In the genomic region with DNA sequence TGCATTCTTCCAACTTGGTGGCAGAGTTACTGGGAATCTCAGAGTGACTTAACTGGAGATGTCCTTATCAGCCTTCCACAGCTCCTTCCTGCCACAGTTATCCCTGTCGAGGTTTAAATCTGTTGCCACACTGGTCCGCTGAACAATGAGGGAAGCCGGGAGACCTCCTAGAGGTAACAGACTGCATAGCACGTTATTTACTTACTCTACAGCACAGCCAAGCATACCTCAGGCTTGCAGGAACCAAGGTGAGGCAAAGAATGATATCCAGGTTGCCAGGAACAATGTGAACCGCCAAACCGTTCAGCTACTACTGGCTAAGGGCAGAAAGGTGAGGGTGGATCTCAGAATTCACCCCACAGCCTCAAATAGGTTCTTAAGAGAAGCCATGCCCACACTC, we compare ENCODE assay signal across 20 mouse cellular contexts.
DNase-seq lines count a peak whose midpoint lies in the region; ATAC-seq and TF ChIP-seq lines count a peak whose summit lies in the region.
"Had no signal": no experiment of that assay in that cellular context is flagged by ENCODE, and none has a peak within 500 bp of the region (broad histone marks: within the 10 kb centered on the region; RNA-seq: fewer than 3 reads in every experiment).

No protein-coding gene starts in this region.

- no peaks in the 10 kb centered on the region for H3K27me3 ChIP-seq in kidney, postnatal 0 days (ENCODE audit: insufficient read depth, low read length)
- no peaks in the 10 kb centered on the region for H3K27me3 ChIP-seq in kidney, embryonic 15.5 days
- no peaks in the 10 kb centered on the region for H3K27me3 ChIP-seq in E14TG2a.4 (ENCODE audit: insufficient read depth, low read length)
- no peaks in the 10 kb centered on the region for H3K27me3 ChIP-seq in embryonic facial prominence, embryonic 10.5 days (replicated peaks; ENCODE audit: low read depth, poor library complexity, severe bottlenecking)
- H3K27me3 ChIP-seq in forebrain, embryonic 13.5 days = no peaks in the 10 kb centered on the region
- H3K27me3 ChIP-seq: neural tube, embryonic 13.5 days had no signal

- no peak overlapping the region for H3K27ac ChIP-seq in kidney, postnatal 0 days
- no peak overlapping the region for H3K27ac ChIP-seq in kidney, embryonic 15.5 days
- peak overlapping the region; percentile 7; the same call in 1 of the 2 replicates for H3K27ac ChIP-seq in embryonic facial prominence, embryonic 10.5 days (replicated peaks)
- no peak overlapping the region for H3K27ac ChIP-seq in forebrain, embryonic 13.5 days
- H3K27ac ChIP-seq: forebrain, embryonic 10.5 days; neural tube, embryonic 13.5 days had no signal

- H3K4me3 ChIP-seq in kidney, postnatal 0 days (replicated peaks; ENCODE audit: low read depth, low read length) = no peak overlapping the region
- no peak overlapping the region for H3K4me3 ChIP-seq in kidney, embryonic 15.5 days (replicated peaks)
- no peak overlapping the region for H3K4me3 ChIP-seq in E14TG2a.4 (replicated peaks; ENCODE audit: low read length)
- no peak overlapping the region for H3K4me3 ChIP-seq in embryonic facial prominence, embryonic 10.5 days
- H3K4me3 ChIP-seq in forebrain, embryonic 13.5 days = no peak overlapping the region
- H3K4me3 ChIP-seq: forebrain, embryonic 10.5 days; neural tube, embryonic 13.5 days had no signal

- no peaks in the 10 kb centered on the region for H3K36me3 ChIP-seq in kidney, postnatal 0 days (ENCODE audit: insufficient read depth, low read length)
- H3K36me3 ChIP-seq in kidney, embryonic 15.5 days = no peaks in the 10 kb centered on the region
- no peaks in the 10 kb centered on the region for H3K36me3 ChIP-seq in E14TG2a.4 (ENCODE audit: insufficient read depth, low read length)
- H3K36me3 ChIP-seq in embryonic facial prominence, embryonic 10.5 days (replicated peaks) = no peaks in the 10 kb centered on the region
- no peaks in the 10 kb centered on the region for H3K36me3 ChIP-seq in forebrain, embryonic 13.5 days (ENCODE audit: poor library complexity, severe bottlenecking)
- H3K36me3 ChIP-seq: forebrain, embryonic 10.5 days; G1E; neural tube, embryonic 13.5 days had no signal

- peak; percentile 29 for DNase-seq in embryo, embryonic 10 days (ENCODE audit: low spot score)
- no peak for DNase-seq in embryo, embryonic 11 days
- no peak for DNase-seq in kidney, postnatal 0 days (ENCODE audit: low spot score)
- no peak for DNase-seq in embryonic facial prominence, embryonic 10.5 days (ENCODE audit: low spot score)
- no peak for DNase-seq in gastrocnemius, postnatal 36 days
- DNase-seq: cerebellum, adult 8-10 months; heart, adult 18-20 months; kidney, adult 9 months; lung, adult 18-20 months; right cerebral cortex, postnatal 14 days; spleen, adult 18-20 months; thymus, postnatal 4 days had no signal

- no peaks in the 10 kb centered on the region for H3K9me3 ChIP-seq in kidney, postnatal 0 days (replicated peaks; ENCODE audit: low read length)
- H3K9me3 ChIP-seq in kidney, embryonic 15.5 days (replicated peaks) = no peaks in the 10 kb centered on the region
- no peaks in the 10 kb centered on the region for H3K9me3 ChIP-seq in E14TG2a.4 (ENCODE audit: low read length)
- no peaks in the 10 kb centered on the region for H3K9me3 ChIP-seq in embryonic facial prominence, embryonic 10.5 days
- H3K9me3 ChIP-seq in forebrain, embryonic 13.5 days (replicated peaks) = no peaks in the 10 kb centered on the region
- H3K9me3 ChIP-seq: forebrain, embryonic 10.5 days; neural tube, embryonic 13.5 days had no signal

- H3K4me1 ChIP-seq in kidney, postnatal 0 days (replicated peaks; ENCODE audit: insufficient read depth, low read length) = no peaks in the 10 kb centered on the region; the same call in 1 of the 2 replicates
- peaks cover 8% of the 10 kb centered on the region for H3K4me1 ChIP-seq in kidney, embryonic 15.5 days
- peaks cover 17% of the 10 kb centered on the region for H3K4me1 ChIP-seq in E14TG2a.4 (replicated peaks; ENCODE audit: low read depth, low read length)
- peaks cover 34% of the 10 kb centered on the region for H3K4me1 ChIP-seq in embryonic facial prominence, embryonic 10.5 days
- H3K4me1 ChIP-seq in forebrain, embryonic 13.5 days = peaks cover 15% of the 10 kb centered on the region

- peak; percentile 35 for TF ChIP-seq CTCF in kidney, postnatal 0 days (IDR thresholded peaks at IDR 0.05; ENCODE audit: low read depth)
- TF ChIP-seq CTCF in E14TG2a.4 (conservative IDR thresholded peaks at IDR 0.05; ENCODE audit: low read length) = peak; percentile 21

- no peak for ATAC-seq in kidney, postnatal 0 days (replicated peaks; ENCODE audit: low FRiP score, low read depth)
- ATAC-seq in kidney, embryonic 15.5 days (replicated peaks; ENCODE audit: low FRiP score) = no peak
- ATAC-seq in forebrain, embryonic 13.5 days = no peak
- ATAC-seq: inflammation-experienced regulatory T-cells, adult 6 months had no signal

- WGBS in kidney, postnatal 0 days = 59% methylated on average over 6 of the region's 6 CpGs
- WGBS in kidney, embryonic 15.5 days = 64% methylated on average over 6 of the region's 6 CpGs
- 58% methylated on average over 6 of the region's 6 CpGs for WGBS in embryonic facial prominence, embryonic 10.5 days
- 52% methylated on average over 6 of the region's 6 CpGs for WGBS in forebrain, embryonic 13.5 days

- H3K4me2 ChIP-seq in kidney, postnatal 0 days (ENCODE audit: low read length) = no peak overlapping the region
- H3K4me2 ChIP-seq in kidney, embryonic 15.5 days = no peak overlapping the region
- H3K4me2 ChIP-seq in forebrain, embryonic 13.5 days = no peak overlapping the region
- H3K4me2 ChIP-seq: midbrain, embryonic 11.5 days; neural tube, embryonic 13.5 days had no signal

- H3K9ac ChIP-seq in kidney, postnatal 0 days (ENCODE audit: low read depth, low read length) = no peak overlapping the region
- H3K9ac ChIP-seq in kidney, embryonic 15.5 days = no peak overlapping the region
- H3K9ac ChIP-seq in forebrain, embryonic 13.5 days = no peak overlapping the region
- H3K9ac ChIP-seq: neural tube, embryonic 13.5 days had no signal

- intact Hi-C loops in gastrocnemius, postnatal 36 days (cut with DNase I) = no loop called here
